Mouse (Mus musculus): ENCODE measurements at regions not wholly inside any gene's neighbourhood (a gene's known extent, or its start where the extent isn't known, plus 50 kb on each side); places are given as distances from the start of the nearest gene placed in this dataset.

GRCm38 (mm10) chr10:98751376-98752058 is 162.7 kb upstream of the Atp2b1 start:
- no peak for DNase-seq (ENCODE audit: low spot score in 2 of 2)

GRCm38 (mm10) chr10:98761080-98761479 is 153.1 kb upstream of the Atp2b1 start:
- no peak for DNase-seq (ENCODE audit: low spot score in 2 of 2)

- no peak for DNase-seq (ENCODE audit: low spot score in 2 of 2)
These were observed 148.3 kb upstream of the Atp2b1 start for GRCm38 (mm10) chr10:98765786-98766419.

- no peak for DNase-seq (ENCODE audit: low spot score in 2 of 2)
These were observed 134.4 kb upstream of the Atp2b1 start for GRCm38 (mm10) chr10:98779783-98780182.

GRCm38 (mm10) chr10:98780938-98781337 is 133.3 kb upstream of the Atp2b1 start:
- DNase-seq (ENCODE audit: low spot score in 2 of 2): no peak

- DNase-seq (ENCODE audit: low spot score in 2 of 2): no peak
These were observed 132.3 kb upstream of the Atp2b1 start for GRCm38 (mm10) chr10:98781888-98782351.

- no peak for DNase-seq (ENCODE audit: low spot score in 2 of 2)
These were observed 128.8 kb upstream of the Atp2b1 start for GRCm38 (mm10) chr10:98785411-98785810.

- no peak for DNase-seq (ENCODE audit: low spot score in 2 of 2)
These were observed 128.1 kb upstream of the Atp2b1 start for GRCm38 (mm10) chr10:98786089-98786488.

- DNase-seq (ENCODE audit: low spot score in 2 of 2): no peak
These were observed 124.4 kb upstream of the Atp2b1 start for GRCm38 (mm10) chr10:98789763-98790162.

- no peak for DNase-seq (ENCODE audit: low spot score in 2 of 2)
These were observed 123.8 kb upstream of the Atp2b1 start for GRCm38 (mm10) chr10:98790456-98790855.

GRCm38 (mm10) chr10:98792019-98792741 is 122.0 kb upstream of the Atp2b1 start:
- DNase-seq (ENCODE audit: low spot score in 2 of 2): no peak

GRCm38 (mm10) chr10:98793926-98794536 is 120.2 kb upstream of the Atp2b1 start:
- DNase-seq (ENCODE audit: low spot score in 2 of 2): no peak

- no peak for DNase-seq (ENCODE audit: low spot score in 2 of 2)
These were observed 118.2 kb upstream of the Atp2b1 start for GRCm38 (mm10) chr10:98796016-98796415.

- no peak for DNase-seq (ENCODE audit: low spot score in 2 of 2)
These were observed 115.4 kb upstream of the Atp2b1 start for GRCm38 (mm10) chr10:98798634-98799415.

GRCm38 (mm10) chr10:98799830-98800229 is 114.4 kb upstream of the Atp2b1 start:
- DNase-seq (ENCODE audit: low spot score in 2 of 2): no peak

GRCm38 (mm10) chr10:98800949-98801348 is 113.3 kb upstream of the Atp2b1 start:
- no peak for DNase-seq (ENCODE audit: low spot score in 2 of 2)

GRCm38 (mm10) chr10:98805013-98805412 is 109.2 kb upstream of the Atp2b1 start:
- DNase-seq (ENCODE audit: low spot score in 2 of 2): no peak

GRCm38 (mm10) chr10:98806798-98807535 is 107.2 kb upstream of the Atp2b1 start:
- peak; percentile 65 to 79 for DNase-seq (ENCODE audit: low spot score in 2 of 2)

- no peak for DNase-seq (ENCODE audit: low spot score in 2 of 2)
These were observed 105.6 kb upstream of the Atp2b1 start for GRCm38 (mm10) chr10:98808644-98809043.

- DNase-seq (ENCODE audit: low spot score in 2 of 2): no peak
These were observed 85.2 kb upstream of the Atp2b1 start for GRCm38 (mm10) chr10:98829051-98829450.

- DNase-seq (ENCODE audit: low spot score in 2 of 2): no peak
These were observed 82.7 kb upstream of the Atp2b1 start for GRCm38 (mm10) chr10:98831488-98831887.

Measured in right cerebral cortex, postnatal 36 days (tissue).